Mouse (Mus musculus): Measurements from ENCODE around the gene Cdc20. TPM values are rescaled to one million over a fixed set of nuclear protein-coding genes. Genes with fewer than 3 reads are reported as not detected.

Gene Cdc20
- polyA plus RNA-seq, 1 experiment from 2014 or later, result 211 TPM

GRCm38 (mm10) chr4:118416329-118416728, 20.8 kb downstream of the Cdc20 start:
- ATAC-seq (ENCODE audit: low read depth) (no peak), DNase-seq (no peak)
- 88% methylated on average over 5 of the region's 5 CpGs for WGBS (ENCODE audit: insufficient replicate concordance)
- H3K4me1 ChIP-seq (replicated peaks), result 0 out of 2 replicates have a peak, but pooled peaks cover 2% of the 10 kb centered on the region
- H3K4me2 ChIP-seq, result no peak overlapping the region
- no peak overlapping the region for H3K4me3 ChIP-seq (replicated peaks)
- no peaks in the 10 kb centered on the region for H3K9me3 ChIP-seq (replicated peaks)
- no peaks in the 10 kb centered on the region for H3K27me3 ChIP-seq
- H3K27ac ChIP-seq, result no peak overlapping the region
- no peak overlapping the region for H3K9ac ChIP-seq
- H3K36me3 ChIP-seq, result peaks cover 91% of the 10 kb centered on the region

- ATAC-seq (ENCODE audit: low read depth), result no peak
- DNase-seq, result no peak
- H3K4me3 ChIP-seq (replicated peaks), result no peak overlapping the region
- no peaks in the 10 kb centered on the region for H3K27me3 ChIP-seq
- peaks cover 6% of the 10 kb centered on the region for H3K4me1 ChIP-seq (replicated peaks)
- H3K4me2 ChIP-seq, result no peak overlapping the region
- 81% methylated on average over 2 of the region's 2 CpGs for WGBS (ENCODE audit: insufficient replicate concordance)
- H3K9ac ChIP-seq, result no peak overlapping the region
- no peak overlapping the region for H3K27ac ChIP-seq
- peaks cover 93% of the 10 kb centered on the region for H3K36me3 ChIP-seq
- no peaks in the 10 kb centered on the region for H3K9me3 ChIP-seq (replicated peaks)
These were observed 21.4 kb downstream of the Cdc20 start for GRCm38 (mm10) chr4:118415779-118416178.

GRCm38 (mm10) chr4:118413553-118413952, 23.6 kb downstream of the Cdc20 start:
- Histone ChIP-seq H3K4me3 (replicated peaks) (no peak overlapping the region), H3K9ac (no peak overlapping the region), H3K27me3 (no peaks in the 10 kb centered on the region), H3K4me1 (replicated peaks) (peaks cover 20% of the 10 kb centered on the region), H3K36me3 (peaks cover 80% of the 10 kb centered on the region), H3K27ac (no peak overlapping the region), H3K9me3 (replicated peaks) (no peaks in the 10 kb centered on the region), H3K4me2 (no peak overlapping the region)
- 91% methylated on average over 5 of the region's 5 CpGs for WGBS (ENCODE audit: insufficient replicate concordance)
- ATAC-seq (ENCODE audit: low read depth) (no peak), DNase-seq (no peak)

DNA sequence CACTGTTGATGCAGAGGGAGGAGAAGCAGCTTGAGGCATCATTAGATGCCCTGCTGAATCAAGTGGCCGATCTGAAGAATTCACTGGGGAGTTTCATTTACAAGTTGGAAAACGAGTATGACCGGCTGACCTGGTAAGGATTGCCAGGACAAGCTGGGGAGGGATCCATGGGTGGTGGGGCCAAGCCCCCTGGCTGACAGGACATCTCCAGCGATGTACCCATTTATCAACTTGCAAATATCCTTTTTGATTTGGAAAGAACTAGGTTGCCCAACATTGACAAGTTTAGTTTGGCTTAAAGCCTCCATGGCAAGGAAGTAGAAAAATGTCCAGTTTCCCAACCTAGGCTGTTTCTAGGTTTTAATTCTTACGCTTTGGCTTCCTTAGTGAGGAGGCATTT, 26.3 kb downstream of the Cdc20 start:
- whole genome bisulfite sequencing (ENCODE audit: insufficient replicate concordance), result 84% methylated on average over 5 of the region's 5 CpGs

GRCm38 (mm10) chr4:118409142-118409900, 27.8 kb downstream of the Cdc20 start, which contains the start of the genes Szt2 and Med8:
Szt2 (minus strand) TSS chr4:118409273.
Med8 (plus strand) TSS chr4:118409337.
- Histone ChIP-seq H3K9ac (peak within 1 kb of the TSS; percentile 93), H3K36me3 (peaks cover 49% of the 10 kb centered on the region), H3K4me2 (peak within 1 kb of the TSS; percentile 90), H3K27me3 (no peaks in the 10 kb centered on the region), H3K9me3 (replicated peaks) (no peaks in the 10 kb centered on the region), H3K27ac (peak within 1 kb of the TSS; percentile 83), H3K4me1 (replicated peaks) (peaks cover 38% of the 10 kb centered on the region), H3K4me3 (replicated peaks) (peak within 1 kb of the TSS; percentile 91)
- ATAC-seq (ENCODE audit: low read depth) (peak; percentile 98), DNase-seq (peak; percentile 89)
- WGBS (ENCODE audit: insufficient replicate concordance), result under 1% methylated on average over 53 of the region's 53 CpGs

More for the DNA sequence above, 26.3 kb downstream of the Cdc20 start:
- Histone ChIP-seq H3K27ac (no peak overlapping the region), H3K4me3 (replicated peaks) (peak overlapping the region; percentile 91; the same call in 1 of the 2 replicates), H3K4me2 (peak overlapping the region; percentile 90; the same call in 1 of the 2 replicates), H3K36me3 (peaks cover 55% of the 10 kb centered on the region), H3K9me3 (replicated peaks) (no peaks in the 10 kb centered on the region), H3K9ac (peak overlapping the region; percentile 93; the same call in 1 of the 2 replicates), H3K27me3 (no peaks in the 10 kb centered on the region), H3K4me1 (replicated peaks) (peaks cover 35% of the 10 kb centered on the region)
- DNase-seq (no peak), ATAC-seq (ENCODE audit: low read depth) (no peak)

- H3K4me3 ChIP-seq (replicated peaks), result no peak overlapping the region
- H3K27ac ChIP-seq, result peak overlapping the region; percentile 54; the same call in 1 of the 2 replicates
- WGBS (ENCODE audit: insufficient replicate concordance), result 90% methylated on average over 12 of the region's 12 CpGs
- H3K4me2 ChIP-seq, result no peak overlapping the region
- H3K4me1 ChIP-seq (replicated peaks), result peaks cover 29% of the 10 kb centered on the region
- DNase-seq, result no peak
- no peak for ATAC-seq (ENCODE audit: low read depth)
- H3K27me3 ChIP-seq, result no peaks in the 10 kb centered on the region
- no peak overlapping the region for H3K9ac ChIP-seq
- no peaks in the 10 kb centered on the region for H3K9me3 ChIP-seq (replicated peaks)
- H3K36me3 ChIP-seq, result peaks cover 68% of the 10 kb centered on the region
These were observed 34.5 kb downstream of the Cdc20 start for GRCm38 (mm10) chr4:118402701-118403100.

GRCm38 (mm10) chr4:118401918-118402317, 35.2 kb downstream of the Cdc20 start:
- Histone ChIP-seq H3K9me3 (replicated peaks) (no peaks in the 10 kb centered on the region), H3K4me1 (replicated peaks) (peaks cover 21% of the 10 kb centered on the region), H3K27ac (peak overlapping the region; percentile 54), H3K4me2 (no peak overlapping the region), H3K4me3 (replicated peaks) (no peak overlapping the region), H3K36me3 (peaks cover 76% of the 10 kb centered on the region), H3K27me3 (no peaks in the 10 kb centered on the region), H3K9ac (no peak overlapping the region)
- ATAC-seq (ENCODE audit: low read depth), result peak; percentile 90
- WGBS (ENCODE audit: insufficient replicate concordance), result 39% methylated on average over 5 of the region's 5 CpGs
- DNase-seq, result peak; percentile 38

DNA sequence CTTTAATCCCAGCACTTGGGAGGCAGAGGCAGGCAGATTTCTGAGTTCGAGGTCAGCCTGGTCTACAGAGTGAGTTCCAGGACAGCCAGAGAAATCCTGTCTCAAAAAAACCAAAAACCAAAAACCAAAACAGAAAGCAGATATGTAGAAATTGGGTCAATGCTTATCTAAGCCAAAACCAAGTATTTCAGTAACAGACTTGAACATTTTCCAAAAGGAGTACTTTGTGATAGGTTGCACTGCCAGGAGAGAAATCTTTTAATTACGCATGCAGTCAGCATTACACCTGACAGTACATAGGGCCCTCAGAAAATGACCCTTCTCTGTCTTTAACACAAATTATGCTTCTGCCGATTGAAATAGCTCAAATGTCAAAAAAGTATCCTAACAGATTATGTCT, 35.7 kb downstream of the Cdc20 start:
- H3K36me3 ChIP-seq, result peaks cover 81% of the 10 kb centered on the region
- H3K27me3 ChIP-seq, result no peaks in the 10 kb centered on the region
- H3K4me1 ChIP-seq (replicated peaks), result peaks cover 21% of the 10 kb centered on the region
- no peak overlapping the region; the same call in 1 of the 2 replicates for H3K9ac ChIP-seq
- H3K4me3 ChIP-seq (replicated peaks), result no peak overlapping the region
- DNase-seq (no peak), ATAC-seq (ENCODE audit: low read depth) (no peak)
- H3K4me2 ChIP-seq, result no peak overlapping the region
- no peaks in the 10 kb centered on the region for H3K9me3 ChIP-seq (replicated peaks)
- no peak overlapping the region for H3K27ac ChIP-seq
- WGBS (ENCODE audit: insufficient replicate concordance), result 83% methylated on average over 3 of the region's 3 CpGs

DNA sequence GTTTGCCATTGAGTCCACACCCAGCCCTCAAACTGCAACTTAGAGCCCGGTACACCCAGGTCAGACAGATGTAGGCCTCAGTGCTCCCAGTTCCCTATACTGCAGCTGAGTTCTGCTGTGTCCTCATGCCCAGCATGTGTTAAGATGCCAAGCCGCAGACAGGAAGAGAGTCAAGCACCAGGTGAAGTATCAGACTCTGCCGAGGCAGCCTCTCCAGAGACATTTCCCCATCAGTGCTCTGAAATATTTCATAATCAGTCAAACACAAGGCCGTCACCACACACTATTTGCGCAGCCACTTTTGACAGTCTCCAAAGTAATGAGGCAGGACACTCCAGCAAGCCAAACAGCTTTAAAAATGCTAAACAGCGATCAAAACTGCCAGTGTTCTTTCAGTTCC, 38.8 kb downstream of the Cdc20 start:
- no peak overlapping the region for H3K4me2 ChIP-seq
- H3K27me3 ChIP-seq, result no peaks in the 10 kb centered on the region
- peaks cover 18% of the 10 kb centered on the region for H3K4me1 ChIP-seq (replicated peaks)
- H3K27ac ChIP-seq, result no peak overlapping the region
- DNase-seq (no peak), ATAC-seq (ENCODE audit: low read depth) (no peak)
- H3K9me3 ChIP-seq (replicated peaks), result no peaks in the 10 kb centered on the region
- no peak overlapping the region for H3K4me3 ChIP-seq (replicated peaks)
- H3K36me3 ChIP-seq, result peaks cover 95% of the 10 kb centered on the region
- H3K9ac ChIP-seq, result no peak overlapping the region
- 88% methylated on average over 6 of the region's 6 CpGs for WGBS (ENCODE audit: insufficient replicate concordance)

DNA sequence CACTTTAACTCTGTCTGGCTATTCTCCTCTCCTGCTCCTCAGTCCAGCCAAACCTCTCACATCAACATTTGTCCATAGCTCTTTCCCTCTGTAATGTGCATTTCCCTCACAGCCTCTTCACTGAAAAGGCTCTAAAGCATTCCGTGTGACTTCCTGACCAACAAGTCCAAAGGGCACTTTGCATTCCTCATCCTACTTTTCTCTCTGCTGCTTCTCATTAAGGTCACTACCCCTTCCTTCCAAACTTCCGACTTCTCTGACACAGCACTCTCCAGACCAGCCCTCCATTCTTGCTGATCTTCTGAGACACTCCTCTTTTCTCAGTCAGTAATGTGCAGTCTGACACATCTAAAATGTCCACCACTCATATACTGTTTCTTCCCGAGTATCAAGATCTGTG, 40.7 kb downstream of the Cdc20 start:
- H3K36me3 ChIP-seq, result peaks cover 95% of the 10 kb centered on the region
- no peaks in the 10 kb centered on the region for H3K27me3 ChIP-seq

GRCm38 (mm10) chr4:118395289-118395688, 41.9 kb downstream of the Cdc20 start:
- DNase-seq (no peak), ATAC-seq (ENCODE audit: low read depth) (no peak)
- no peak overlapping the region for H3K27ac ChIP-seq
- peaks cover 96% of the 10 kb centered on the region for H3K36me3 ChIP-seq
- no peaks in the 10 kb centered on the region for H3K9me3 ChIP-seq (replicated peaks)
- no peaks in the 10 kb centered on the region for H3K4me1 ChIP-seq (replicated peaks)
- WGBS (ENCODE audit: insufficient replicate concordance), result 77% methylated on average over 4 of the region's 4 CpGs
- no peak overlapping the region for H3K4me3 ChIP-seq (replicated peaks)
- no peaks in the 10 kb centered on the region for H3K27me3 ChIP-seq
- no peak overlapping the region for H3K4me2 ChIP-seq
- H3K9ac ChIP-seq, result no peak overlapping the region

More for the DNA sequence above, 40.7 kb downstream of the Cdc20 start:
- H3K4me3 ChIP-seq (replicated peaks), result no peak overlapping the region
- no peak overlapping the region for H3K4me2 ChIP-seq
- no peak for DNase-seq
- peaks cover under 1% of the 10 kb centered on the region; the same call in 1 of the 2 replicates for H3K4me1 ChIP-seq (replicated peaks)
- no peak for ATAC-seq (ENCODE audit: low read depth)
- no peak overlapping the region for H3K9ac ChIP-seq
- no peaks in the 10 kb centered on the region for H3K9me3 ChIP-seq (replicated peaks)
- H3K27ac ChIP-seq, result no peak overlapping the region
- 66% methylated on average over 3 of the region's 3 CpGs for WGBS (ENCODE audit: insufficient replicate concordance)

GRCm38 (mm10) chr4:118394505-118394904, 42.6 kb downstream of the Cdc20 start:
- no peak overlapping the region for H3K4me3 ChIP-seq (replicated peaks)
- ATAC-seq (ENCODE audit: low read depth) (no peak), DNase-seq (no peak)
- no peak overlapping the region for H3K9ac ChIP-seq
- no peaks in the 10 kb centered on the region for H3K9me3 ChIP-seq (replicated peaks)
- no peaks in the 10 kb centered on the region for H3K4me1 ChIP-seq (replicated peaks)
- WGBS (ENCODE audit: insufficient replicate concordance), result 69% methylated on average over 6 of the region's 6 CpGs
- H3K36me3 ChIP-seq, result peaks cover 96% of the 10 kb centered on the region
- no peak overlapping the region for H3K4me2 ChIP-seq
- H3K27ac ChIP-seq, result no peak overlapping the region
- H3K27me3 ChIP-seq, result no peaks in the 10 kb centered on the region
